Mouse (Mus musculus): ENCODE results near the gene Kif3a.
"Not testable (repeated sequence)": the region's sequence is repeated elsewhere in the genome, so short reads cannot be mapped to it uniquely, and the experiment has no call there.

Kif3a gene

GRCm38 (mm10) chr11:53546271-53546670, 20.9 kb upstream of the Kif3a start:
- DNase-seq: no peak

- peak; percentile 59 to 80 for DNase-seq
Measured at GRCm38 (mm10) chr11:53547566-53547965, 19.6 kb upstream of the Kif3a start.

GRCm38 (mm10) chr11:53548036-53548605, 19.1 kb upstream of the Kif3a start:
- DNase-seq: no peak

GRCm38 (mm10) chr11:53550714-53551113, 16.5 kb upstream of the Kif3a start:
- no peak for DNase-seq

GRCm38 (mm10) chr11:53551754-53552153, 15.4 kb upstream of the Kif3a start:
- DNase-seq: peak in 1 of 2 experiments; percentile 25

- not testable (repeated sequence) for DNase-seq
Measured at GRCm38 (mm10) chr11:53556529-53556928, 10.7 kb upstream of the Kif3a start.

- not testable (repeated sequence) for DNase-seq
Measured at GRCm38 (mm10) chr11:53557992-53558391, 9.2 kb upstream of the Kif3a start.

GRCm38 (mm10) chr11:53559980-53560379, 7.2 kb upstream of the Kif3a start:
- not testable (repeated sequence) for DNase-seq

- no peak for DNase-seq
Measured at GRCm38 (mm10) chr11:53561986-53562385, 5.2 kb upstream of the Kif3a start.

GRCm38 (mm10) chr11:53566646-53567045, 533 bp upstream of the Kif3a start:
- DNase-seq: no peak

GRCm38 (mm10) chr11:53580562-53580961, 13.4 kb downstream of the Kif3a start:
- DNase-seq: no peak

- no peak for DNase-seq
Measured at GRCm38 (mm10) chr11:53583151-53583550, 16.0 kb downstream of the Kif3a start.

GRCm38 (mm10) chr11:53584849-53585248, 17.7 kb downstream of the Kif3a start:
- no peak for DNase-seq

- DNase-seq: no peak
Measured at GRCm38 (mm10) chr11:53585510-53585909, 18.3 kb downstream of the Kif3a start.

GRCm38 (mm10) chr11:53588279-53588678, 21.1 kb downstream of the Kif3a start:
- no peak for DNase-seq

GRCm38 (mm10) chr11:53590368-53590768, 23.2 kb downstream of the Kif3a start:
- peak; percentile 30 to 45 for DNase-seq

GRCm38 (mm10) chr11:53591116-53591515, 23.9 kb downstream of the Kif3a start:
- no peak for DNase-seq

- no peak for DNase-seq
Measured at GRCm38 (mm10) chr11:53604983-53605382, 37.8 kb downstream of the Kif3a start.

- DNase-seq: no peak
Measured at GRCm38 (mm10) chr11:53605609-53606008, 38.4 kb downstream of the Kif3a start.

- DNase-seq: no peak
Measured at GRCm38 (mm10) chr11:53609231-53609630, 42.1 kb downstream of the Kif3a start.

- DNase-seq: no peak
Measured at GRCm38 (mm10) chr11:53609672-53610071, 42.5 kb downstream of the Kif3a start.

- no peak for DNase-seq
Measured at GRCm38 (mm10) chr11:53615172-53615571, 48.0 kb downstream of the Kif3a start.

GRCm38 (mm10) chr11:53615575-53615974, 48.4 kb downstream of the Kif3a start:
- DNase-seq: no peak

- DNase-seq: no peak
Measured at GRCm38 (mm10) chr11:53616748-53617558, 49.8 kb downstream of the Kif3a start.
